Mouse (Mus musculus) ES-E14 (cell line): ENCODE results near the gene Vezf1.

Experiments
- HCFC1 ChIP-seq: IDR thresholded peaks from 2 replicates; pipeline ENCODE4 v1.6.1; 2012; ENCODE audit warnings: low read length, inconsistent platforms, borderline replicate concordance; ENCODE audit not compliant: insufficient read depth
- MAFK ChIP-seq: IDR thresholded peaks from 2 replicates; pipeline ENCODE4 v1.6.1; 2014; ENCODE audit warnings: mild to moderate bottlenecking, low read depth, low read length, inconsistent platforms; ENCODE audit not compliant: insufficient read depth
- ZC3H11A ChIP-seq: IDR thresholded peaks from 2 replicates; pipeline ENCODE4 v1.6.1; 2012; ENCODE audit warnings: low read depth, mild to moderate bottlenecking, inconsistent platforms, low read length, borderline replicate concordance
- ZNF384 ChIP-seq: IDR thresholded peaks from 2 replicates; pipeline ENCODE4 v1.6.1; 2012; ENCODE audit warnings: low read depth, low read length, inconsistent platforms

- TF ChIP-seq ZNF384 = no peak
- TF ChIP-seq HCFC1 = no peak
- TF ChIP-seq MAFK = no peak
- TF ChIP-seq ZC3H11A = no peak
These were observed 19.0 kb upstream of the Vezf1 start for GRCm38 (mm10) chr11:88048961-88049670.
